Mouse (Mus musculus): ENCODE measurements at regions not wholly inside any gene's neighbourhood (a gene's known extent, or its start where the extent isn't known, plus 50 kb on each side); places are given as distances from the start of the nearest gene placed in this dataset.

DNA sequence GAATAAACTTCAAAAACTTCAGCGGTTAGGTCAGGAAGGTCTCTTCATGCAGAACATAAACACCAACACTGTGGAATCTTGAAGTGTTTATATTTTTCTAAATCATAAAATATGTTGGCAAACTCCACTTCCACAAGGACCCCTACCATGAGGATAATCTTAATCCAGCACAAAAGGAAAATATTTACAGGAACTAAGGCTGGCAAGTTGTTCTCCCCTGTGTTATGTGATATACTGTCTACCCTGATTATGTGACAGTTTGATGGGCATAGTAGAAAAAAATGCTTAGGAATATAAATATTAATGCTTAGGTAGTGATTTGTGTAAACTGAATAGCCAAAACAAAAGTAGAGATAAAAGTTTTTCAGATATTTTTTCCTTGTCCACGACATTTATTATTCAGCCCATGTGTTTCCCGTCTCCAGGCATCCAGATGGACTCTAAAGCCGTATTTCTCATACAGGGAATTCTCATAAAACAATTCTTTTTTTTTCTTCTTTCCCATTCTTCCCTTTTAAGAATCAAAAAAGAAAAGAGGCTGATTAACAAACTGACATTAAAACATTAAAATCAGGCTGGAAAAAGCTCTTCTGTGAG is 311.2 kb upstream of the Cdh11 start:
- ChIA-PET CTCF (interaction anchor here in 1 of 4 experiments (0.6 kb wide), 1 partner anchor 806 kb away, joined by 4 read pairs; no protein-coding TSS in a partner anchor), POLR2A (no interaction called here)

DNA sequence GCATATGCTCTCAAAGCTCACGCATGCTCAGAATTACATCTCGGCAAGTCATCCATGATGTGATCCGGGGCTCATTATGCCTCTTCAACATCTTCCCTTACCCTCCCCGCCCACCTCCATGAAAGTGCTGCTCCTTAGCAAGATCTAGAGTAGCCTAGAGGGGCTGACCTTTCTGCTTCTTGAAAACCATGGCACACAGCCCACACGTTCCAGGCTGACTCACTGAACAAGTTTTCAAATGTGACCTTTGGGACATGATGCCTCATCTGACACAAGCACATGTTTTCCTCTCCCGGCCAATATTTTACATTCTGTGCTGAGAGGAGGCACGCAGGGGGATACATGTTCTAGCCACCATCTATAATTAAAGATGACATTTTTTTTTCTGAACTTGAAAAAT is 340.1 kb upstream of the Cdh11 start:
- POLR2A ChIA-PET, result no interaction called here
- CTCF ChIA-PET, result no interaction called here

DNA sequence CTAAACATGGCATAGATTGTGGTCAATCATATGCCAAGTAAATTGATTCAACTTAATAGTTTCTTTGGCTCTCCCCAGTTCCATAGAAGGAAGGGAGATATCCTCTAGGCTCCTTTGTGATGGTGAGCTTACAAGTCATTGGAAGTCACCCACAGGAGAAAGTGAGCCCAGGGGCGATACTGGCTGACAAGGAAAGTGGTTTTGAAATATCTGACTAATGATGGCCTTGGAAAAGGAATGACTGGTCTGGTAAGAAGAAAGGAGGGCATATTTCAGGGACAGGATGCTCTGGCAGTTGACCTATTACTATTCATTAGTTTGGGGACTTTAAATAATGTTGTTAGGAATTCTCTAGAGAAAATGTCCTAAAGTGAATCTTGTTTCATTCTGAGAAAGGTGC is 352.7 kb upstream of the Cdh11 start:
- POLR2A ChIA-PET, result no interaction called here
- CTCF ChIA-PET, result no interaction called here

DNA sequence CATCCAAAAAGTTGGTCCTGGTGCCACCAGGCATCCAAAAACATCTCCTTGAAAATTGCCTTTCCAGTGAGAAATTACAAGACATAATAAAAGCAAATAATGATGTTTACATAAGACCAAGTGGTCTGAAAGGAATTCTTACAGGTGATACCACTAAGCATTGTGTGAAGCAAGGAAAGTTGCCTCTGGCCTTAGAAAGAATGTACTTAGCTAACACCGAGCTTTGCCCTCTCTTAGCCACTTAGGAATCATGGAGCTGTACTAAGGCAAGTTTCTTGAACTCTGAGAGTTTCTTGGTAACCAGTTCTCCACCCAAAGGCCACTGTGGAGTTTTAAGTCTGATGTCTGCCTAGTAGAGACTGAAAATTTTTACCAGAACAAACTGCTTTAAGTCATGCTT is 359.4 kb upstream of the Cdh11 start:
- POLR2A ChIA-PET, result no interaction called here
- CTCF ChIA-PET, result no interaction called here

DNA sequence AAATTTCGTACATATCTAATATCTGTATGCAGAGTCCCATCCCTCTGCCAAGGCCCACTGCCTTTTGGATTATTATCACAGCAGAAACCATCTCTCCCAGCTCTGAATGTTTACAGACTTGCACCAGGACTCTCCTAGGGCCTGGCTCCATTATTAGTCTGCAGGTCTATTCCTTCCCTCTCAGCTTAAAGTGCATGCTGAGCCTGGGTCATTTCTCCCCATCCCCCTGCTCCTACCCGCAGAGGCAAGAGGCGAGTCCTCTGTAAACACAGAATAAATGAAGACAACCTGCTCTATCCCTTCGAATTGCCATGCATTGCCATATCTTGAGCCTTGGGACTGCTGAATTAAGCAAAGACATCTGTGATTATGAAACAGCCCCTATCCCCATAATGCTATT is 362.6 kb upstream of the Cdh11 start:
- ChIA-PET CTCF (no interaction called here), POLR2A (no interaction called here)

DNA sequence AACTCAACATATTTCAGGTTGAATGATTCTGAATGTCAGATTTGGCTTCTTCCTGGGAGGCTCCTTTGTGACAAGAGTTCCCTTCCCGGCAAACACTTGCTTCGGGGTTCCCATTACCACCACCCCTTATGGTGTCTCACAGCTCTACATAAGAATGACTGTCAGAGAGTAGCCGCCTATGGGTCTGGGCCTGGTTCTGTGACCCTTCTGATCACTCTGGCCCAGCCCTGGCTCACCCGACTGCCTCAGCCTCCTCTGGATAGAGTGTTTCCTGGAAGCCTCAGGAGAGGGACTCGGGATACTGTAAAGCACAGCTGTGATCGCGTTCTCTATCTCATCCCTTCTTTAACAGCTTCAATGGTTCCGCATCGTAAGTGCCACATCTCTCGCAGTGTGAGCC is 363.0 kb upstream of the Cdh11 start:
- ChIA-PET POLR2A (no interaction called here), CTCF (no interaction called here)

DNA sequence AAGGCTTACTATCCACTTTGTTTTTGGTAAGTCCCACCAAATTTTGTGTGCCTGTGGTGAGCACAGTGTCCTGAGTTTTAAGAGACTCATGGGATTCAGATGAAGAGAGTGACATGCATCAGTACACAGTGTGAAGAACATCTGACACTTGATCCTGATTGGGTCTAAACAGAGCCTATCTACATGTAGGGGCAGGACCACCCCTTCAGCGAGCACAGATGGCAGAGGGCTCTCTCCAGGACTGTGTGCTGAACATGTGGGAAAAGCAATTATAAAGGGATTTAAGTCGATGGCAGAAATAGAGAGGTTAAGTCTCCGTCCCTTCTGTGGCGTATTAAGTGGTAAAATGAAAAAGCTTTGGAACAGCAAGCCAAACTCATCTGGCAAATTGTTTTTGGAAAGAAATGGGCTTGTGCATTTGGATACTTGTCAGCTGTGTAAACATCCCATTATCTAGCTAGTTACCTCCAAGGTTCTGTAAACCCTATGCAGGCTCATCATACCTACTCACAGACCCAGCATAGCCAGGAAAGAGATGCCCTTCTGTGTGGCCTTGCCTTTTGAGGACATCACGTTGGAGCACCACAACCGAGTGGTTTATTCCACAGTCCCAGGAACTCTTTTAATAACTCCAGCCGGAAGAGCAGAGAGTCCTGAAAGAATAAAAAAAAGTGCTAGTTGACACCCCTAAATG is 381.3 kb upstream of the Cdh11 start:
- ChIA-PET CTCF (no interaction called here), POLR2A (no interaction called here)

DNA sequence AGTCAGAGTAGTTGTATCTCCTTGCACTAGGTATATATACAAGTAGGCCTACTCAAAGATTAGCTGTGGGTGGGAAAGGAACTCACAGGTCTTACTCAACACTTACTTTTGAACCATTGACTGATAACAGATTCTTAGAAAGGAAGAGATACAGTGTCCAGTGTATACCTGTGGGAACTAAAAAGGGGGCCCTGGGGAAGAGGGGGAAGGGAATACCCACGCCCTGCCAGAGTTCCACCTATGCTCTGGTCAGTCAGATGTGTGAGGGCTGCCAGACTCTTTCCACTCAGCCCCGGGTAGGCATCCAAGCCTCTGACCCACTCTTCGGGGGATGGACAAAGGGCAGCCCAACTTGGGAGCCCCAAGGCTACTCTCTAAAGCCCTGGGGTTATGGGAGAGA is 387.9 kb upstream of the Cdh11 start:
- CTCF ChIA-PET, result interaction anchor here in 1 of 4 experiments (0.6 to 1.0 kb wide), 2 partner anchors 106 to 198 kb away, joined by 3 read pairs; no protein-coding TSS in a partner anchor
- POLR2A ChIA-PET, result no interaction called here

DNA sequence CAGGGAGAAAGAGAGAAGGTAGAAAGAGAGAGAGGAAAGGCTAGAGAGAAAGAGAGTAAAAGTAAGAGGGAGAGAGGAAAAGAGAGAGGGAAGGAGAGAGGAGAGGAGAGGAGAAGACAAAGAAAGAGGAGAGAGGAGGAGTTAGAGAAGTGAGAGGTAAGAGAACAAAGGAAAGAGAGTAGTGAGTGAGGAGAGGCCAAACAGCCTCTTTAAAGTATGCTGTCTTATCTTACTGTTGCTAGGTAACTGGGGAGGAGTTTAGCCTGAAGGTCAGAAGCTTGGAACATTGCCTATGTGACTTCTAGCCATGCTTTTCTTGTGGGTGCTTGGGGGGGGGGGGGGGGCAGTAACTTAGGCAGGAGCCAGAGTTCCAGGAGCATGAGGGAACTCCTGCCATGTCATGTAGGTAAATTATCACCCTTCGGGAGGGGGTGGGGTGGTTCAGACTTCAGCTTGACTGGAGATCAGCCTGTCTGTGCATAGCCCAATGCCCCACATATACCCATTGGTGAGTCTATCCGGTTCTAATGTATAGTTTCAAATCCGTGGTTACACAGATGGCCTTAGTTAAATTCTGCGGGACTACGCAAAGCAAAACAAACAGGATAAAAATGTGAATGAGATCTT is 388.5 kb upstream of the Cdh11 start:
- CTCF ChIA-PET, result interaction anchor here in 1 of 4 experiments (0.6 to 1.0 kb wide), 2 partner anchors 107 to 199 kb away, joined by 3 read pairs; no protein-coding TSS in a partner anchor
- POLR2A ChIA-PET, result interaction anchor here in 1 of 4 experiments (0.7 kb wide), 1 partner anchor 42 kb away, joined by 3 read pairs; no protein-coding TSS in a partner anchor

DNA sequence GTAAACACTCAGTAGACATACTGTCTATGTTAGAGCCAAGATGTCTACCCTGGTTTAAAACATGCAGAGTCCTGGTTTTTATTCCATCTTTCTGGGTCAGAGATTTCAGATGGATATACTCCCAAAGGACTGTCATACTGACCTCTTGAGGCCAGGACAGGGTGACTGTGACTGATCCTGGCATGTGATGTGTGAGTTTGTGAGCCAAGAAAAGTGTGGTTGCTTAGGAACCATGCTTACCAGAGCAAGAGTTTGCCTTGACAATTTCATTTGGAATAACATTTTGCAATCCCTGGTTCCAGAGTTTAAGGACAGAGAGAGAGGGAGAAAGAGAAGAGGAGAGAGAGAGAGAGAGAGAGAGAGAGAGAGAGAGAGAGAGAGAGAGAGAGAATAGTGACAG is 395.2 kb upstream of the Cdh11 start:
- CTCF ChIA-PET, result no interaction called here
- POLR2A ChIA-PET, result no interaction called here

DNA sequence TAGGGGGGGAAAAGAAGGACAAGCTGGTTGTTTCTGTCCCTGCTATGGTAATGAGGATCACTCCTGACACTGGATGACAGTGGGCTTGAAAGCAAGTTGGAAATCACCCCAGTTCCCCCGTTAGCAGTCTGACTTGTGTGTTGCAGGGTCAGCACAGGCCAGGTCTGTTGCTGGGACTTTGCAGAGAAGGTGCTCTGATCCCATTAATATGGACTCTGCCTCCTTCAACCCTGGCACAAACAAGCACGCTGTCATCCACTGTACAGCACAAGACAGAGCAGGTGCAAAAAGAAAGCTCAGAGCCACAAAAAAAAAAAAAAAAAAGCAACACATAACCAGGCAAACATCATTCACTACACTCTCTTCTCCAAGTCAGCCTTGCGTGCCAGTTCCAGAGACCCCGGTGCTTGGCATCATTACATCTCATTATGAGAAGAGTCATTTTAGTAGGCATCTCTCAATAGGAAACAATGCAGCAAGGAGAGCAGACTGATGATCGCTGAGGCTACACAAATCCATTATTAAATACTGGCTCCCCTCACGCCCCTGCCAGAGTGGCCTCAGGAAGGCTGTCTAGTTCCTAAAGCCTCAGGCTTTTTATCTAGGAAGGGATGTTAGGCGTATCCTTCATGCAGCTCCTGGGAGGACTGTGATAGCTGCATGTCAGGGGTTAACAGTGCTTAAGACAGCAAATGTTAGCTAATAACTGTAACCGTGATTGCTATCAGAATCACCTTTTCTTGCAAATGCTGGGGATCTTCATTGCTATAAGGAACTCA is 403.5 kb upstream of the Cdh11 start:
- ChIA-PET CTCF (no interaction called here), POLR2A (no interaction called here)

DNA sequence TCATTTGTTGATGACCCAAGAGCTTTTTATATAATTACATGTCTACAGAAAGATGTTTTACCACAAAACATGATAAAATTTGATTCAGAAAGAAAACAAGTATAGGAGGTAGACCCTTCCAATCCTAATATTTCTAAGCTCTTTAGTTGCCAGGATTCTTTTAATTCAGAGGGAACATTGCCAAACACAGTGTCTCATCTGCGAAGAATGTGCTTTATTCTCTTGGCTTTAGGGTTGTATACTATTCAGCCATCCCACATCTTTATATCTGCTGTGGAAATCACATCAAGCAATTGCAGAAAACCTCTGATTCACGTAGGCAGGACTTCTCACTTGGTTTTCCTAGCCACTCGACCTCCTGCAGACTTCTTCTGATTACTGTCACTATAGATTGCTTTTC is 412.8 kb upstream of the Cdh11 start:
- ChIA-PET CTCF (no interaction called here), POLR2A (no interaction called here)

DNA sequence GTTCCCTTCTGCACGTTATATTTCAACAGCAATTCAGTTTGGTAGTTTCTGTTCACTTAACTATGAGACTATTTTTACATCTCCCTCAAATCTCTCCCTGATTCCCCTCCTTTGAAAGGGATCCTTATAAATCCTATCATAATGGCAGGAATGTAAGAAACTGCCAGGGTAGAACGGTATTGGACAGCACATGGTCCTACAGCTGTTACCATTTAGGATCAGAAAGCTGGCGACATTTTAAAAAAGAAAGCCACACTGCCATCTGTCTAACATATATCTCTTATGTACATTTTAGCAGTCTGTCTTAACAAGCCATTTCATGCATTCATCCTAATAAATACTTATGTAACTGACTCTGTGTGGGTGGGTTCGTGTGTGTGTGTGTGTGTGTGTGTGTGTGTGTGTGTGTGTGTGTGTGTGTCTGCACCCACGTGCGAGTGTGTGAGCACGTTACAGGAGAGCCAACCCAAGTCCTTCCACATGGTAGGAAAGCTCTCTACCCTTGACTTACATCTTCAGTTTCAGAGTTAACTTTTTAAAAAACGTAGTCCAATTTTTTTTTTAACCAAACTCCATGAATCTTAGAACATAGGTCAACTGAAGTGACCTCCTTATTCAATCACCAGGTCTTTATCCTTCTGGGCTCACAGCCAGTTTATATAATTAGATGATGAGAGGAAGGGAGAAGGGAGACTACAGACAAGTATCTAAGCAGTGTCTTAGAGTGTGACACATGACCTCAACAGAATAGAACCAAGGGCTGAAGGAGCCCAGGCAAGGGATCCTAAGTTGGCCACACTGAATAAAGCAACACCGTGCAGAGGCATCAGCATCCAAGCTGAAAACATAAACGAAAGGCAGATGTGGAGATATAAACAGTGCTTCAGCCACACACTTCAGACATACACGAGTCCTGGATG is 414.5 kb upstream of the Cdh11 start:
- CTCF ChIA-PET, result interaction anchor here in 1 of 4 experiments (0.6 kb wide), 1 partner anchor 9 kb away, joined by 5 read pairs; no protein-coding TSS in a partner anchor
- POLR2A ChIA-PET, result no interaction called here

DNA sequence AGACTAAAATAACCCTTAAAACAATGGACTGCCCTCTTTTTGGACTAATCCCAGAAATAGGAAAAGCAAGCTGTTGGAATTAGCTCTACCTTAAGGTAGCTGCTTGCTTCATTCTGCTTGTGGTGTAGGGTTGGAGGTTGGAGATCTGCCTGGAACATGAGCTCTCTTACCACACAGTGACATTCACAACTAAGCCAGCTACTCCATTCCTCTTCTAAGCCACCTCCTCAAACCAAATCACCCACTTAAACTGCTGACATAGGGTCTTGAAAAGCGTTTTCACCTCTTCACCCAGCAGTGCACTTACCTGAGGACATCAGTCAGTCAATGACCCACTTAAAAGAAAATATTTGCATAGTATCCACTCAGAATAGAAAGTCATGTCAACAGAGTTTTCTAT is 418.3 kb upstream of the Cdh11 start:
- ChIA-PET CTCF (no interaction called here), POLR2A (no interaction called here)

DNA sequence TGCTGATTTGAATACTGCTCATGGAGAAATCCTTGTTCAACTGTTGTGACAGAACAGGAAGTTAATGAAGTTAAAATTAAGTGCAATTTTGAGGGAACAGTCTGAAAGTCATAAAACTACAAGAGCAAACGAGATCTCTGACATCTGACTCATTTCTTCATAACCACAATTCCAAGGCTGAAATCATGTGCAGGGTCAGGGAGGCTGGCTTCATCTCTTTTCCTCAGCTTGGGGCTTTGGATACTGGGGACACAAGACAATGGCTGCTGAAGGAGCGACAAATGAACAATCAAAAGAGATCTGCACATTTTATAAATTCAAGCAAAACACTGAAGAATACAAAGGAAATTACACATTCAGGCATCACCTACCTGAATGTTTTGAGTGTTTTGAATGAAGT is 429.2 kb upstream of the Cdh11 start:
- POLR2A ChIA-PET, result no interaction called here
- CTCF ChIA-PET, result no interaction called here

DNA sequence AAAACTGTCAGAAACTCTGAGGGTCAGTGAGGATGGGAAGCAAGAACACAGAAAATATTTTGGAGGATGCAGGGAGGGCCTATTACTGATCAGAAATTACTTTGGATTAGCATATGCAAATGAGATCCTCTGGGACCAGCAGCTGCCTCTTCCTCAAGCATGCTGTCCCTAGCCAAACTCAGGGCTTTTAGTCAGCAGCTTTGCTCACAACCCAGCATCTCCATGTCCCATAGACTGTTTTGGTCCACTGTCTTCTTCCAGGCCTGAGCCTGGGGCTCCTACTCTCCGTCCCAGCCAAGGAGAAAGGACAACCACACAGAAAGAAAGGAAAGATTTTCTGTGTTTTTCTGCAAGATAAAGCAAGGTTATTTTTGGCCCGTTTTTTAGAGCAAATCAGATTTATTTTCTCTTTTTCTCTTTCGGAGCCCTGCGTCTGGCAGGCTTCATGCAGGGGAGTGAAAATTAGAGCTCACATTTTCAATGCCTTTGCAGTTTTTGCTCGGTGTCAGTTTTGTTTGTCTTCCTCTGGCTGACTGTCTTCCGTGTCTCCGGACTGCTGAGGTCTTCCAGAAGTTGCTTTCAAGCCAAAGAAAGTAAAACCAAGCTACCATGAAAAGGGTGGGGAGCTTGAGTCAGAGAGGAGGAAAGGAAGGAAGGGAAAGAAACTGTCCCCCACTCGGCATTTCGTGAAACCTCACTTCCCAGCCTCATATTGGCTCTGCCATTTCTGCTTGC is 445.5 kb upstream of the Cdh11 start:
- CTCF ChIA-PET, result no interaction called here

DNA sequence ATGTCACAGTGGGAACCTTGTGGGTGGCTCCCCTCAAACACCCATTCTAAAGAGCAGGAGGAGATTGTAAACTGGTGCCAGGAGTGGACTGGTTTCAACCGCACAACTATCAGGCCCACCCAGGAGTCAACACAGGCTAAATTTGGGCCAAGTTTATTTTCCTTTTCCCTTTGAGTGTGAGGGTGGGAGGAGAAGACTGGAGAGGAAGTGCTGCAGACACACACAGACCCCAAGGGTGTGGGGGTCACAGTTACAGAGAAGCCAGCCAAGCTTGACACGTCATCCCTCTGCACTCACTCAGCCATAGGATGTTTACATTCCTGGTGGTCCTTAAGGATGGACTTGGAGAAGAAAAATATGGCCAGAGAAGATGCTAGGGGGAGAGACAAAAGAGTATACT is 448.9 kb upstream of the Cdh11 start:
- CTCF ChIA-PET, result no interaction called here
- POLR2A ChIA-PET, result no interaction called here

More for the DNA sequence above, 445.5 kb upstream of the Cdh11 start:
- POLR2A ChIA-PET, result no interaction called here

DNA sequence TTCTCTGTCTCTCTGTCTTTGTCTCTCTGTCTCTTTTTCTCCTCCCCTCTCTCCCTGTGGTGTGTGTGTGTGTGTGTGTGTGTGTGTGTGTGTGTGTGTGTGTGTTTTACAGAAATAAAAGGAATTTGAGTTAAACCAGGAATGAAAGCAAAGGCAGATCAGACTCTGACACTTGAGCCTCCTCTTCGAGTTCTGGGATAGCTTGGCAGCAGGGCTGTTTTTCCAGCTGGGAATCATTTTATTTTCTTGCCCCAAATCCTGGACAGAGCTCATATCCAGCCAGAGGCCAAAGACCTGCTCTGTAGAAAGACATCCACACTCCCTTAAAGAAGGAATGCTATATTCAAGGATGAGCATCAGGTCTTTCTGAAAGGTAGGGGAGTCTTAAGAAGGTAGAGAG is 450.2 kb upstream of the Cdh11 start:
- CTCF ChIA-PET, result interaction anchor here in 1 of 4 experiments (0.5 to 0.7 kb wide), 2 partner anchors 144 to 486 kb away, joined by 3 to 5 read pairs; no protein-coding TSS in a partner anchor
- POLR2A ChIA-PET, result no interaction called here

DNA sequence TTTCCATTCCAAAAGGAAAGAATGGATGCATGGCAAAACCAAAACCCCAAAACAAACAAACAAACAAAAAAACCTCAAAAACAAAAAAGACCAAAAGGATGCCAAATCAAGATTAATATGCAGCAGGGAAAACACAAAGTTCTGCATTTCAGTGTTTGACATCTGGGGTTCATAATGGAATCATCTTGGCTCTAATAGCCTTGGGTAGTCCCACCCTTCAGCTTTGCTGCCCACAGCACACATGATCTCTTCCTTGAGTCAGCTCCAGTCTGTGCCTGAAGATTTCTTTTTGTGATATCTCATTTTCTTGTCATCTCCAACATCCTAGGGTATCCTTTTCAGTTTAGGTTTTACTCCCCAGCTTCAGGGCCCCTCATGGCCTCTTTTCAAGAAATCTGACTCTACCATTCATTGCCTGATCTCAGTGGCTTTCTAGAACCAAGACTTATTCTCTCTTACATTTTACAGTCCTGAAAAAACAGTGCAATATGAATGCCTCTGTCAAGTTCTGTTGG is 453.1 kb upstream of the Cdh11 start:
- ChIA-PET POLR2A (no interaction called here), CTCF (no interaction called here)
